Mouse (Mus musculus) neutrophil, adult 65 days (primary cell): ENCODE measurements around the gene Dck. TPM values are rescaled to one million over a fixed set of nuclear protein-coding genes. Genes with fewer than 3 reads are reported as not detected.

Experiments
- total RNA-seq: library from RNA; stranded (reverse); gene quantifications from 2 replicates; pipeline ENCODE4 v1.2.4, GENCODE M21; 2023

Gene Dck
- total RNA-seq = 43.0 and 49.3 TPM in 2 replicates

GRCm38 (mm10) chr5:88764987-88765481, at the start of gene Dck:
Gene Dck, plus strand, starts transcription at chr5:88764996.

GRCm38 (mm10) chr5:88720116-88721002, 44.4 kb upstream of the Dck start, which contains the start of gene Mob1b:
Gene Mob1b, plus strand, starts transcription at chr5:88720855.

Other genes with a start within 250 kb of the Dck start
- 35.7 and 53.5 TPM in 2 replicates for gene Jchain, start 237.1 kb upstream of the Dck start, total RNA-seq
- gene Utp3, start 210.5 kb upstream of the Dck start, total RNA-seq = 25.8 and 36.6 TPM in 2 replicates
- gene Rufy3, start 200.0 kb upstream of the Dck start, total RNA-seq = 8.6 and 10.5 TPM in 2 replicates
- 31.2 and 32.0 TPM in 2 replicates for gene Grsf1, start 88.8 kb upstream of the Dck start, total RNA-seq
- gene Mob1b, start 44.1 kb upstream of the Dck start, total RNA-seq = 20.6 and 25.2 TPM in 2 replicates
- gene Slc4a4, start 121.8 kb downstream of the Dck start, total RNA-seq = not detected in 2 replicates